Mouse (Mus musculus): ENCODE results near the gene Atp6v1fnb.

- no peak for TF ChIP-seq CTCF (IDR thresholded peaks at IDR 0.05)
- no peak for TF ChIP-seq EP300 (IDR thresholded peaks at IDR 0.05)
Observed at GRCm38 (mm10) chr6:29474736-29475135, 3.5 kb downstream of the Atp6v1fnb start.
